Mouse (Mus musculus) liver, postnatal 0 days (tissue): ENCODE data around the gene Myo18a.

Experiments
- CTCF ChIP-seq: sonication (generic); IDR thresholded peaks from 2 replicates; pipeline ENCODE4 v1.5.1; 2016; ENCODE audit warnings: antibody characterized with exemption, low read depth
- EP300 ChIP-seq: IDR thresholded peaks from 2 replicates; pipeline ENCODE4 v1.6.1; 2016; ENCODE audit warnings: antibody characterized with exemption, low read depth, mild to moderate bottlenecking

- TF ChIP-seq CTCF (no peak), EP300 (no peak)
These were observed 38.0 kb downstream of the Myo18a start for GRCm38 (mm10) chr11:77800869-77801701.
